Mouse (Mus musculus) lung, postnatal 0 days (tissue): ENCODE data around the gene Top2a. TPM values are rescaled to one million over a fixed set of nuclear protein-coding genes. Genes with fewer than 3 reads are reported as not detected.

Experiments used
- ATAC-seq: fragments of 200-750 bp; cut with Nextera tagmentation; 2 replicates; pipeline ENCODE4 v1.8.0; 2017; ENCODE audit warnings: moderate library complexity
- DNase-seq: peaks from one replicate; pipeline ENCODE4 v3.0.0-alpha.2; 2016; ENCODE audit warnings: low spot score
- H3K27ac ChIP-seq: fragments of 300-500 bp; sonication (generic); 2 replicates; pipeline ENCODE4 v1.5.1; 2014; ENCODE audit warnings: antibody characterized with exemption, mild to moderate bottlenecking, low read length, mixed read lengths
- H3K27me3 ChIP-seq: fragments of 300-500 bp; sonication (generic); replicated peaks from 2 replicates; pipeline ENCODE4 v1.6.1; 2014; ENCODE audit warnings: low read length, mixed read lengths; ENCODE audit not compliant: insufficient read depth
- H3K36me3 ChIP-seq: fragments of 300-500 bp; sonication (generic); 2 replicates; pipeline ENCODE4 v1.6.1; 2014; ENCODE audit warnings: low read length, mixed read lengths; ENCODE audit not compliant: insufficient read depth
- H3K4me1 ChIP-seq: fragments of 300-500 bp; sonication (generic); 2 replicates; pipeline ENCODE4 v1.6.1; 2014; ENCODE audit warnings: antibody characterized with exemption, low read depth, low read length, mixed read lengths; ENCODE audit not compliant: insufficient read depth
- H3K4me2 ChIP-seq: fragments of 300-500 bp; sonication (generic); replicated peaks from 2 replicates; pipeline ENCODE4 v1.6.1; 2014; ENCODE audit warnings: low read depth, mild to moderate bottlenecking, low read length, moderate library complexity, mixed read lengths
- H3K4me3 ChIP-seq: fragments of 300-500 bp; sonication (generic); 2 replicates; pipeline ENCODE4 v1.5.1; 2014; ENCODE audit warnings: low read depth, low read length
- H3K9ac ChIP-seq: fragments of 300-500 bp; sonication (generic); replicated peaks from 2 replicates; pipeline ENCODE4 v1.6.1; 2014; ENCODE audit warnings: low read depth, mild to moderate bottlenecking
- H3K9me3 ChIP-seq: fragments of 300-500 bp; sonication (generic); 2 replicates; pipeline ENCODE4 v1.6.1; 2016; ENCODE audit warnings: low read length, mixed read lengths
- CTCF ChIP-seq: IDR thresholded peaks from 2 replicates; pipeline ENCODE4 v1.5.1; 2016; ENCODE audit warnings: antibody characterized with exemption, mild to moderate bottlenecking
- EP300 ChIP-seq: IDR thresholded peaks from 2 replicates; pipeline ENCODE4 v1.6.1; 2016; ENCODE audit warnings: antibody characterized with exemption, mild to moderate bottlenecking, control low read depth
- WGBS: fragments of 180-500 bp; shearing (Covaris S2); extraction: QIAGEN DNeasy Blood & Tissue Kit; methylation state at CpG from one replicate; pipeline ENCODE4 v1.1.7; 2014; 5-methylcytosine and 5-hydroxymethylcytosine counted together
- polyA plus RNA-seq: library from polyadenylated mRNA; unstranded; fragments of >200 nt; fragmentation: Nextera tagmentation; extraction: Ambion mirVana; gene quantifications from 2 replicates; pipeline ENCODE4 v1.2.1, GENCODE M21; 2015

Gene Top2a
- polyA plus RNA-seq, 1 experiment from 2014 or later = 11.1 TPM

DNA sequence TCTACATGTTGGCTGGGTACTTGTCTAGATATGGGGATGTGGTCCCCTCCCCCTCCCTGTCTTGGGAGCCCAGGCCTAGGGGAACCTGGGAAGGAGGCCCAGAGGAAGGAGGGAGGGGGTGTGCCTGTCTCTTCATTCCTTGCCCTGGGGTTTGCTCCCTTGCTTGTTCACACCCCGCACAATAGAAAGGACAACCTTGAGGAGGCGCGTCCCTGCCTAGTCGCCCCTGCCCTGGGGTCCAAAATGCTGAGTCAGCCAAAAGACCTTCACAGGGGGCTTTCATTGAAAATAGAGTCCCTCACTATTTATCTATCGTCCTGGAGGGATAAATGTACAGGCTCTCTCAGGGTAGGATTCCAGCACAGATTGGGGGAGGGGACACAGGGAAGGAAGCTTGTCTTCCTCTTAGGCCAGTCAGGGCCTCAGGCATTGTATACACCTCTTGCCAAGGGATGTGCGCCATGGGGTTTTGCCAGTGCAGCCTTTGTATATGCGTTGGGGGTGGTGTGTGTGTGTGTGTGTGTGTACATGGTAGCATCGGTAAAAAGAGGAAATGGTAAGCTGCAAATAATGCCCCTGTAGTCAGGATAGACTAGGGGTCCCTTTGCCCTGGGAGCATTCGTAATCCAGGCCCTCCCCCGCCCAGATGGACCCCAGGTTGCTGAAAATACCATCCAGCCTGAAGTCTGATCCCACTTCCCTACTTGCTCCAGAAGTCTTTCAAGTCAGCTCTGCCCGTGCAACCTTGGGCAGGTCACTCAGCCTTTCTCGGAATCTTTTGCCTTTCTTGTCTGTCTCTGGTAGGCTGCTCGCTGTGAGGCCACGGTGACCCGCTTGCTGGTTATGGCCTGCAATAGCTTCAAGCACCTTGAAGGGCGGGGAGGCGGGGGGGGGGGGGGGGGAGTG is 68.9 kb downstream of the Top2a start:
- Histone ChIP-seq H3K4me2 (peak overlapping the region; percentile 34), H3K9ac (no peak overlapping the region), H3K4me1 (peaks cover 40% of the 10 kb centered on the region), H3K27me3 (no peaks in the 10 kb centered on the region), H3K27ac (peak overlapping the region; percentile 84), H3K36me3 (0 out of 2 replicates have a peak, but pooled peaks cover 5% of the 10 kb centered on the region), H3K4me3 (no peak overlapping the region), H3K9me3 (no peaks in the 10 kb centered on the region)
- TF ChIP-seq CTCF = no peak
- TF ChIP-seq EP300 = 0 out of 2 replicates have a peak, but pooled peaks have one; percentile 22
- ATAC-seq = peak; percentile 18; the same call in 1 of the 2 replicates
- 20% methylated on average over 15 of the region's 17 CpGs for WGBS
- no peak for DNase-seq

DNA sequence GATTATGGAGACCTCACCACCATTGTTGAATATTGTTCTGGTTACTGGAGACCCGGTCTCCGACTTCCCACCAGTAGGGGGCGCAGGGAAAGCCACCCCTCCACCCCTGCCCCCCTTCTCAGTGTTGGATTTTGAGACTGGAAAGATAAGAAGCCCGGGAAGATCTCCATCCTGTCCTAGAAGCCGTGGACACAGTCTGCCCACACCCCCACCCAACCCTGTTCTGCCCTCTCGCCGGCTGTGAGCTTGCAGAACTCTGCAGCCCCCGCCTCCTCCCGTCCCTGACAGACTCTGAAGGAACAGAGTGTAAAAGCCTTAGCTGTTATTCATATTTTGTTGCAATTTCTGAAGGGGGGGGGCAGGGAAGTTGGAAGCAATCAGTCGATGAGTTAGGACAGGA is 69.6 kb downstream of the Top2a start:
- peak; percentile 78 for ATAC-seq
- Histone ChIP-seq H3K36me3 (0 out of 2 replicates have a peak, but pooled peaks cover 5% of the 10 kb centered on the region), H3K9me3 (no peaks in the 10 kb centered on the region), H3K4me1 (peaks cover 46% of the 10 kb centered on the region), H3K27ac (peak overlapping the region; percentile 84), H3K4me3 (no peak overlapping the region), H3K27me3 (no peaks in the 10 kb centered on the region), H3K9ac (no peak overlapping the region), H3K4me2 (peak overlapping the region; percentile 34)
- 3% methylated on average over 10 of the region's 10 CpGs for WGBS
- peak; percentile 65 for TF ChIP-seq EP300
- TF ChIP-seq CTCF = peak; percentile 80
- peak; percentile 96 for DNase-seq

DNA sequence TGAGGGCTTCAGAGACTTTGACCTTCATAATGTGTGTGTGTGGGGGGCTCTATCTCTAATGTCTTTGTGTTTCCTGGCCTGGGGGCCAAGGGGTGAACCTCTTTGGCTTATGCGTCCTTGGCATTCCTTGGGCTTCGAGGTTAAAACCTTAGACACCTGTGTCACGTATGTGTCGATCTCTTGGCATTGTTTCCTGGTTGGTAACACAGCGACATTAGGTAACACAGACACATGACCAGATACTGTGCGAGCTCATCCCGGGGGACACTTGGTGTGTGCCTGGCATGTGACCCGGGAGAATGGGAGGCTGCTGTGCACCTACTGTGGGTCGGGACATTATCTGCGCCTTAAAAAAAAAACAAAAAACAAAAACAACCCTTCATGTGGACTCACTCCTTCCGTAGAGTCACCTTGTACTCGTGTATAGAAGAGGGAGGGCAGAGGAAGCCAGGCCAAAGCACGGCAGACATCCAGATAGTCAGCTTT is 70.1 kb downstream of the Top2a start:
- Histone ChIP-seq H3K9ac (no peak overlapping the region), H3K27ac (peak overlapping the region; percentile 75), H3K27me3 (no peaks in the 10 kb centered on the region), H3K36me3 (0 out of 2 replicates have a peak, but pooled peaks cover 5% of the 10 kb centered on the region), H3K4me1 (peaks cover 44% of the 10 kb centered on the region), H3K4me2 (peak overlapping the region; percentile 34; the same call in 1 of the 2 replicates), H3K9me3 (no peaks in the 10 kb centered on the region), H3K4me3 (no peak overlapping the region)
- TF ChIP-seq CTCF (no peak), EP300 (no peak)
- no peak for ATAC-seq
- WGBS = 18% methylated on average over 13 of the region's 13 CpGs
- no peak for DNase-seq

DNA sequence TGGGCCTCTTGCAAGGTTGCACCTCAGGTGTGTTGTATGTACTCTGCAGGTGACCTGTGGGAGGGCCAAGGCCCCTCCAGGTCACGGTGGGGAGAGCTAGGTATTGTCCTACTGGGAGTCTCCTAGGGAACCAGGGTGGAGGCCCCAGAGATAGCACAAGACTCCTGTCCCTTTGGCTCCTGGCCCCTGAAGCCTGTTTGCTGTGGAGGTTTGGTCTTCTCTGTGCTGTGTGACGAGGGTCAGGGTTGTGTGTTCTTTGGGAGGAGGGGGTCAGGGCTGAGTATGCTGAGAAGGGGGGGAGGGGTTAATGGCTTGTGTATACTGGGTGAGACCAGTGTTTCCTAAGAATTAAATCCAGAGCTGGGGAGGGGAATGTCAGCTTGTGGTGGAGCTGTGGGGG is 70.6 kb downstream of the Top2a start:
- 20% methylated on average over 2 of the region's 2 CpGs for WGBS
- Histone ChIP-seq H3K27me3 (no peaks in the 10 kb centered on the region), H3K9me3 (no peaks in the 10 kb centered on the region), H3K36me3 (0 out of 2 replicates have a peak, but pooled peaks cover 5% of the 10 kb centered on the region), H3K4me3 (no peak overlapping the region), H3K27ac (peak overlapping the region; percentile 75; the same call in 1 of the 2 replicates), H3K4me1 (peaks cover 44% of the 10 kb centered on the region), H3K9ac (no peak overlapping the region), H3K4me2 (no peak overlapping the region)
- TF ChIP-seq CTCF (no peak), EP300 (no peak)
- ATAC-seq = no peak
- no peak for DNase-seq

DNA sequence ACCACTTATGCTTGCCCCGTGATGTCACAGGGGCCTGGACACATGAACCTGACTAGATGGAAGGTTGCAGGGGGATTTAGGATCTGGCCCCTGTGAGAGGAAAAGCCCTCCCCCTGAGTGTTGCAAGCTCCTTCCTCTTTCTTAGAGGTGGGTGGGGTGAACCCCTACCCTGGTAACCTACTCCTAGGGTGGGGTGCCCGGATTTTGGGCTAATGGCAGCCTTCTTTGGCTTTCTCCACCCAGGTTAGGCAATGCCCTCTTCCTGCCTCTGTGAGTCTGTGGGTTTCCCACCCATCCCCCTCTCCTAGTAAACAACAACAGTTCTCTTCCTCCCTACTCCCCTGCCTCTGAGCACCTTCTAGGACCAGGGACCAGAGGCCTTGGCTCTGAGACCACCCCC is 71.3 kb downstream of the Top2a start:
- H3K4me2 ChIP-seq = no peak overlapping the region
- H3K9ac ChIP-seq = no peak overlapping the region
- ATAC-seq (no peak), DNase-seq (peak; percentile 33)
- TF ChIP-seq EP300 = no peak
- TF ChIP-seq CTCF = no peak
- H3K4me1 ChIP-seq = peaks cover 44% of the 10 kb centered on the region
- H3K27me3 ChIP-seq = no peaks in the 10 kb centered on the region
- no peak overlapping the region for H3K27ac ChIP-seq
- no peak overlapping the region for H3K4me3 ChIP-seq
- 52% methylated on average over 2 of the region's 2 CpGs for WGBS
- no peaks in the 10 kb centered on the region for H3K9me3 ChIP-seq
- H3K36me3 ChIP-seq = 0 out of 2 replicates have a peak, but pooled peaks cover 5% of the 10 kb centered on the region

DNA sequence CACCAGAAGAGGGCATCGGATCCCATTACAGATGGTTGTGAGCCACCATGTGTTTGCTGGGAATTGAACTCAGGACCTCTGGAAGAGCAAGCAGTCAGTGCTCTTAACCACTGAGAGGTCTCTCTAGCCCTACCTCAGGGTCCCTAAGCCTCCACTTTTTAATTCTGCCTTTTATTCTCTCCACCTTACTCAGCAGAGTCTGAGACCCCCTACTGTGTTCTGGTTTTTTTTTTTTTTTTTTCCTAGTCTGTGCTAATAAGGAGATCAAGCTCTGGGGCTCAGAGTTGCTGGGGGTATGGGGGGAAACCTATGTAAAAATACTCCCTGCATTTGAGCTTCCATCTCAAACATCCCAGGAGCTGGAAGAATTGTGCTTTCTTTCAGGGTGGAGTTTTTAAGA is 71.9 kb downstream of the Top2a start:
- Histone ChIP-seq H3K27ac (no peak overlapping the region), H3K9ac (no peak overlapping the region), H3K9me3 (no peaks in the 10 kb centered on the region), H3K36me3 (0 out of 2 replicates have a peak, but pooled peaks cover 5% of the 10 kb centered on the region), H3K4me3 (no peak overlapping the region), H3K4me1 (peaks cover 44% of the 10 kb centered on the region), H3K27me3 (no peaks in the 10 kb centered on the region), H3K4me2 (no peak overlapping the region)
- ATAC-seq (no peak), DNase-seq (no peak)
- TF ChIP-seq EP300 (no peak), CTCF (no peak)
- 77% methylated on average over 1 of the region's 1 CpGs for WGBS
